Mouse (Mus musculus) megakaryocyte, embryonic 14.5 days (primary cell): Measurements from ENCODE around the gene Clk4.

Source experiments
- FLI1 ChIP-seq: IDR thresholded peaks from 2 replicates; pipeline ENCODE4 v1.6.1; 2012; ENCODE audit warnings: low read length, inconsistent platforms, mixed read lengths
- GATA1 ChIP-seq: IDR thresholded peaks from 3 replicates; pipeline ENCODE4 v1.6.1; 2012; ENCODE audit warnings: mixed read lengths, low read length, inconsistent platforms, borderline replicate concordance

DNA sequence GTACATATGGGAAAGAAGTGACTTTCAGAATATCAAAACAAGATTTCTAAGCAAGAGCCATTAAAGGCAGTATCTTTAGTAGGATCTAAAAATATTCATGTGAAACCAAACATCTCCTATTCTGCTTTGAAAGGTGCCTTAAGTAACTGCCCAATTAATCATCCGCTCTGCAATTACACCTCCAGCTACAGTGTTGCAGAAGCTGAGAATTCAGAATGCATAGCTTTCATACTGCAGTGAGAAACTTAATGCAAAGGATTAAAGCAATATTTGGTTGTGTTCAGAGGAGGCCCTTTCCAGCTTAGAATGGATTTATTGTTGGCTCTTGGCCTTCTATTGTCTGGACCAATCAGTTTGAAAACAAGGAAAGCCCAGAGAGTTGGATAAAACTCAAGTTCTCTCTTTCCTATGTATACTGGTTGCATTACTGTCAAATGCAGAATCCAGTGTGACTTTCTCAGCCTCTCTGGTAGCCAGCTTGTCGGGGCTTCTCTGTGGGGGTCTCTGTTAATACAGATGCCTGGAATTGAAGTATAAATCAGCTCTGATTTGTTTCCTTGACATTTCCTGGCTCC, 32.5 kb downstream of the Clk4 start:
- TF ChIP-seq GATA1 (no peak), FLI1 (no peak)
